Mouse (Mus musculus) colon, adult 2 months (tissue): ENCODE data around the gene 3300002I08Rik. TPM values are rescaled to one million over a fixed set of nuclear protein-coding genes. Genes with fewer than 3 reads are reported as not detected.

Experiments
- polyA plus RNA-seq: library from polyadenylated mRNA; depleted of rRNA; stranded (reverse); fragments of >200 nt; gene quantifications from 2 replicates; pipeline ENCODE4 v1.2.3, GENCODE M21; 2012; rRNA removed

The 3300002I08Rik gene
- 0.65 and 0.92 TPM in 2 replicates for polyA plus RNA-seq

GRCm38 (mm10) chr2:150362113-150362877 lies at the start of gene 3300002I08Rik:
TSS of gene 3300002I08Rik (minus strand) at chr2:150362765.

DNA sequence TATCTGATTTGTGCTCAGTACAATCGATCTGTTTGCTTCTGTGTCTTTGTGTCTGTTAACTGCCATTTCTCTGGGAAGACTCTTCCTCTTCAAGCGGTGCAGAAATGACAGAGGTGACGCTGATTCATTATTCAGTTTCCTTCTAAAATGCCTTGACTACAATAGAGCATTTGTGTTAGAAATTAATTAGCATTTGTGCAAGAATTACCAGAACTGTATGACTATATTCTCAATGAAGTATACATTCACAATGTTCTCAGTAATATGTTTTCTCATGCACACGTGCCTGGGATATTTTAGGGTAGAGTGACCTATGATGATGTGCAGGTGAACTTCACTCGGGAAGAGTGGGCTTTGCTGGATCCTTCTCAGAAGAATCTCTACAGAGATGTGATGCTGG lies 39.2 kb downstream of the 3300002I08Rik start, which contains the start of gene Gm10130:
Gene Gm10130, plus strand, starts transcription at position 301 of the 400 bp plus-strand sequence.

Other genes with a start within 250 kb of the 3300002I08Rik start
- gene Zfp120, start 226.1 kb downstream of the 3300002I08Rik start, polyA plus RNA-seq: 1.3 and 1.4 TPM in 2 replicates
- gene Gm10770, start 183.1 kb downstream of the 3300002I08Rik start, polyA plus RNA-seq: not detected in 2 replicates
- gene Gm14139, start 181.0 kb downstream of the 3300002I08Rik start, polyA plus RNA-seq: not detected in 2 replicates
- gene Zfp937, start 144.7 kb downstream of the 3300002I08Rik start, polyA plus RNA-seq: 0.16 and 0.23 TPM in 2 replicates
- gene Gm21994, start 107.2 kb downstream of the 3300002I08Rik start, polyA plus RNA-seq: not detected in 2 replicates
- not detected in 2 replicates for gene Gm14124, start 105.2 kb downstream of the 3300002I08Rik start, polyA plus RNA-seq
- not detected in 2 replicates for gene Gm10130, start 39.1 kb downstream of the 3300002I08Rik start, polyA plus RNA-seq
- gene Zfp442, start 88.7 kb upstream of the 3300002I08Rik start, polyA plus RNA-seq: 0.03 and 0.07 TPM in 2 replicates
- not detected in 2 replicates for gene Zfp345, start 122.3 kb upstream of the 3300002I08Rik start, polyA plus RNA-seq
- 0.55 and 0.74 TPM in 2 replicates for gene Cst7, start 207.7 kb upstream of the 3300002I08Rik start, polyA plus RNA-seq
- gene Apmap, start 245.8 kb upstream of the 3300002I08Rik start, polyA plus RNA-seq: 29.6 and 73.1 TPM in 2 replicates